Mouse (Mus musculus): ENCODE results near the gene Bicc1. TPM values are rescaled to one million over a fixed set of nuclear protein-coding genes. Genes with fewer than 3 reads are reported as not detected.

Gene Bicc1
- total and polyA plus RNA-seq, 2 experiments from 2014 or later, result 11.3 to 13.3 TPM

- WGBS, result 9% methylated on average over 7 of the region's 7 CpGs
- Histone ChIP-seq H3K4me3 (ENCODE audit: low read depth, low read length) (no peak overlapping the region), H3K4me2 (ENCODE audit: low read depth, low read length) (no peak overlapping the region), H3K27ac (ENCODE audit: low read depth) (no peak overlapping the region), H3K9me3 (replicated peaks; ENCODE audit: control insufficient read depth, low read length) (peaks cover 3% of the 10 kb centered on the region; the same call in 1 of the 2 replicates), H3K9ac (replicated peaks; ENCODE audit: low read depth, low read length) (no peak overlapping the region), H3K27me3 (ENCODE audit: control insufficient read depth, insufficient read depth, low read length) (no peaks in the 10 kb centered on the region), H3K4me1 (ENCODE audit: control insufficient read depth, insufficient read depth) (no peaks in the 10 kb centered on the region), H3K36me3 (replicated peaks; ENCODE audit: control insufficient read depth, insufficient read depth, low read length) (no peaks in the 10 kb centered on the region)
- ATAC-seq (ENCODE audit: insufficient read depth, low read depth), result no peak
- DNase-seq (ENCODE audit: low spot score), result no peak
- TF ChIP-seq EP300 (IDR thresholded peaks at IDR 0.05; ENCODE audit: low read depth) (no peak), CTCF (IDR thresholded peaks at IDR 0.05; ENCODE audit: low read depth) (no peak)
Measured at GRCm38 (mm10) chr10:71183339-71184031, 24.0 kb upstream of the Bicc1 start.

- ATAC-seq (ENCODE audit: insufficient read depth, low read depth), result no peak
- WGBS, result 79% methylated on average over 4 of the region's 4 CpGs
- H3K27ac ChIP-seq (ENCODE audit: low read depth), result no peak overlapping the region
Measured at GRCm38 (mm10) chr10:71181931-71182330, 22.4 kb upstream of the Bicc1 start.

DNA sequence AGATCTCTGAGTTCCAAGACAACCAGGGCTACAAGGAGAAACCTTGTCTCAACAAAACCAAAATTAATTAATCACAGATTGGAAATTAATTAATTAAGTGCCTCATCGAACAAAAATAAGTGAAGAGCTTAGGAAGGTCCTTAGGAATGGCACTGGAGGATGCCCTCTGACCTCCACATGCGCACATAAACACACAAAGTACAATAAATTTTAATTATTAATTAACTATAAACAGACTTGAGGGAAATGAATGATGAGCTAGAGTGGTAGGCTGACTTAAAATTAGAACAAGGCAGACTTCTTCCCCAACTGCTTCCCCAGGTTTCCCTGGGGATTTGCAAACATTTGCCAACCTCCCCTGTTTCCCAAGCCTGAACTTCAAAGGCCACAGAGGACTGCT is 21.6 kb upstream of the Bicc1 start:
- ATAC-seq (ENCODE audit: insufficient read depth, low read depth) (no peak), DNase-seq (ENCODE audit: low spot score) (no peak)
- WGBS, result 94% methylated on average over 2 of the region's 2 CpGs
- Histone ChIP-seq H3K9me3 (replicated peaks; ENCODE audit: control insufficient read depth, low read length) (peaks cover 3% of the 10 kb centered on the region; the same call in 1 of the 2 replicates), H3K9ac (replicated peaks; ENCODE audit: low read depth, low read length) (no peak overlapping the region), H3K27me3 (ENCODE audit: control insufficient read depth, insufficient read depth, low read length) (no peaks in the 10 kb centered on the region), H3K4me3 (ENCODE audit: low read depth, low read length) (no peak overlapping the region), H3K36me3 (replicated peaks; ENCODE audit: control insufficient read depth, insufficient read depth, low read length) (no peaks in the 10 kb centered on the region), H3K4me2 (ENCODE audit: low read depth, low read length) (no peak overlapping the region), H3K27ac (ENCODE audit: low read depth) (no peak overlapping the region), H3K4me1 (ENCODE audit: control insufficient read depth, insufficient read depth) (no peaks in the 10 kb centered on the region)
- no peak for TF ChIP-seq EP300 (IDR thresholded peaks at IDR 0.05; ENCODE audit: low read depth)
- no peak for TF ChIP-seq CTCF (IDR thresholded peaks at IDR 0.05; ENCODE audit: low read depth)

More at GRCm38 (mm10) chr10:71181931-71182330, 22.4 kb upstream of the Bicc1 start:
- H3K27me3 ChIP-seq (ENCODE audit: control insufficient read depth, insufficient read depth, low read length), result no peaks in the 10 kb centered on the region
- H3K9me3 ChIP-seq (replicated peaks; ENCODE audit: control insufficient read depth, low read length), result peaks cover 3% of the 10 kb centered on the region; the same call in 1 of the 2 replicates
- H3K36me3 ChIP-seq (replicated peaks; ENCODE audit: control insufficient read depth, insufficient read depth, low read length), result no peaks in the 10 kb centered on the region
- no peak overlapping the region for H3K4me2 ChIP-seq (ENCODE audit: low read depth, low read length)
- no peak overlapping the region for H3K4me3 ChIP-seq (ENCODE audit: low read depth, low read length)
- H3K9ac ChIP-seq (replicated peaks; ENCODE audit: low read depth, low read length), result no peak overlapping the region
- no peaks in the 10 kb centered on the region for H3K4me1 ChIP-seq (ENCODE audit: control insufficient read depth, insufficient read depth)
- DNase-seq (ENCODE audit: low spot score), result no peak
- TF ChIP-seq EP300 (IDR thresholded peaks at IDR 0.05; ENCODE audit: low read depth), result no peak
- no peak for TF ChIP-seq CTCF (IDR thresholded peaks at IDR 0.05; ENCODE audit: low read depth)

- Histone ChIP-seq H3K4me1 (ENCODE audit: control insufficient read depth, insufficient read depth) (no peaks in the 10 kb centered on the region), H3K4me2 (ENCODE audit: low read depth, low read length) (no peak overlapping the region), H3K9ac (replicated peaks; ENCODE audit: low read depth, low read length) (no peak overlapping the region), H3K27me3 (ENCODE audit: control insufficient read depth, insufficient read depth, low read length) (no peaks in the 10 kb centered on the region), H3K9me3 (replicated peaks; ENCODE audit: control insufficient read depth, low read length) (peaks cover 3% of the 10 kb centered on the region; the same call in 1 of the 2 replicates), H3K27ac (ENCODE audit: low read depth) (no peak overlapping the region), H3K36me3 (replicated peaks; ENCODE audit: control insufficient read depth, insufficient read depth, low read length) (no peaks in the 10 kb centered on the region), H3K4me3 (ENCODE audit: low read depth, low read length) (no peak overlapping the region)
- no peak for TF ChIP-seq CTCF (IDR thresholded peaks at IDR 0.05; ENCODE audit: low read depth)
- TF ChIP-seq EP300 (IDR thresholded peaks at IDR 0.05; ENCODE audit: low read depth), result no peak
- WGBS, result 80% methylated on average over 2 of the region's 2 CpGs
- ATAC-seq (ENCODE audit: insufficient read depth, low read depth) (no peak), DNase-seq (ENCODE audit: low spot score) (no peak)
Measured at GRCm38 (mm10) chr10:71180057-71180456, 20.6 kb upstream of the Bicc1 start.

DNA sequence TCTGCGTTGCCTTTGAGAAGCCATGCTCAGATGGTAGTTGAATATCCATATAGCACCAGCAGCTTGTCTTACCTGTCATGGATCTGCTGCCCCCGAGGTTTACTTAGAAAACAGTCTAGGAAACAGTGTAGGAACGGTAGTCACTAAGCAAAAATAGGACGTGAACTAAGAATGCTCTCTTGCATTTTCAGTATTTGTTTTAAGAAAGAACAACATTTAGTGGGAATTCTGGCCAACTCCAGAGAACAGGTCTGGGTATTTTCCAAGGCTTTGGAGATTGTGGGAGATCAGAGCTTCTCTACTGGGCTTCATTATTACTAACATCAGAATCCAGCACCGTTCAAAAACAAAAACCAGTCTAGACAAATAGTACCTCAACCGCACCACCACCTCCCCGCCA is 17.7 kb upstream of the Bicc1 start:
- no peak for ATAC-seq (ENCODE audit: insufficient read depth, low read depth)
- 61% methylated on average over 7 of the region's 7 CpGs for WGBS
- peaks cover 3% of the 10 kb centered on the region; the same call in 1 of the 2 replicates for H3K9me3 ChIP-seq (replicated peaks; ENCODE audit: control insufficient read depth, low read length)
- H3K36me3 ChIP-seq (replicated peaks; ENCODE audit: control insufficient read depth, insufficient read depth, low read length), result no peaks in the 10 kb centered on the region
- H3K4me2 ChIP-seq (ENCODE audit: low read depth, low read length), result no peak overlapping the region
- H3K27me3 ChIP-seq (ENCODE audit: control insufficient read depth, insufficient read depth, low read length), result no peaks in the 10 kb centered on the region
- no peak overlapping the region for H3K27ac ChIP-seq (ENCODE audit: low read depth)
- H3K4me3 ChIP-seq (ENCODE audit: low read depth, low read length), result no peak overlapping the region
- TF ChIP-seq EP300 (IDR thresholded peaks at IDR 0.05; ENCODE audit: low read depth) (no peak), CTCF (IDR thresholded peaks at IDR 0.05; ENCODE audit: low read depth) (no peak)
- DNase-seq (ENCODE audit: low spot score), result no peak
- no peak overlapping the region for H3K9ac ChIP-seq (replicated peaks; ENCODE audit: low read depth, low read length)
- H3K4me1 ChIP-seq (ENCODE audit: control insufficient read depth, insufficient read depth), result no peaks in the 10 kb centered on the region

- Histone ChIP-seq H3K9me3 (replicated peaks; ENCODE audit: control insufficient read depth, low read length) (peaks cover 3% of the 10 kb centered on the region; the same call in 1 of the 2 replicates), H3K27me3 (ENCODE audit: control insufficient read depth, insufficient read depth, low read length) (no peaks in the 10 kb centered on the region), H3K4me1 (ENCODE audit: control insufficient read depth, insufficient read depth) (no peaks in the 10 kb centered on the region), H3K4me3 (ENCODE audit: low read depth, low read length) (no peak overlapping the region), H3K36me3 (replicated peaks; ENCODE audit: control insufficient read depth, insufficient read depth, low read length) (no peaks in the 10 kb centered on the region), H3K9ac (replicated peaks; ENCODE audit: low read depth, low read length) (no peak overlapping the region), H3K4me2 (ENCODE audit: low read depth, low read length) (no peak overlapping the region), H3K27ac (ENCODE audit: low read depth) (no peak overlapping the region)
- TF ChIP-seq EP300 (IDR thresholded peaks at IDR 0.05; ENCODE audit: low read depth), result no peak
- ATAC-seq (ENCODE audit: insufficient read depth, low read depth) (no peak), DNase-seq (ENCODE audit: low spot score) (no peak)
- 78% methylated on average over 8 of the region's 8 CpGs for WGBS
Measured at GRCm38 (mm10) chr10:71176341-71176740, 16.8 kb upstream of the Bicc1 start.
